Mouse (Mus musculus): ENCODE data around the gene Taf13. TPM values are rescaled to one million over a fixed set of nuclear protein-coding genes. Genes with fewer than 3 reads are reported as not detected.

Gene Taf13
- polyA plus RNA-seq, 1 experiment from 2014 or later = 23.0 TPM

Other genes starting within 250 kb of the Taf13 start
- gene Mybphl, start 206.8 kb upstream of the Taf13 start, polyA plus RNA-seq (2018) = not detected in 3 replicates
- 3.1 to 7.0 TPM (median 3.1 TPM) in 3 replicates for gene Psrc1, start 187.9 kb upstream of the Taf13 start, polyA plus RNA-seq (2018)
- 0.30 TPM in 1 of 3 replicates, not detected in the others for gene Celsr2, start 156.1 kb upstream of the Taf13 start, polyA plus RNA-seq (2018)
- gene Sars, start 126.5 kb upstream of the Taf13 start, polyA plus RNA-seq (2018) = 98.2 to 210 TPM (median 113 TPM) in 3 replicates
- gene 1700013F07Rik, start 37.5 kb upstream of the Taf13 start, polyA plus RNA-seq (2018) = not detected in 3 replicates
- not detected in 3 replicates for gene 5330417C22Rik, start 35.2 kb upstream of the Taf13 start, polyA plus RNA-seq (2018)
- gene Tmem167b, start 9.2 kb upstream of the Taf13 start, polyA plus RNA-seq (2018) = 40.7 to 43.1 TPM (median 41.5 TPM) in 3 replicates
- 4.4 to 5.8 TPM (median 5.8 TPM) in 3 replicates for gene Wdr47, start 19.6 kb downstream of the Taf13 start, polyA plus RNA-seq (2018)
- gene Clcc1, start 82.2 kb downstream of the Taf13 start, polyA plus RNA-seq (2018) = 48.3 to 56.9 TPM (median 49.1 TPM) in 3 replicates
- 10.8 to 12.0 TPM (median 11.9 TPM) in 3 replicates for gene Gpsm2, start 150.6 kb downstream of the Taf13 start, polyA plus RNA-seq (2018)
- not detected in 3 replicates for gene Aknad1, start 168.0 kb downstream of the Taf13 start, polyA plus RNA-seq (2018)

All from macrophage (primary cell).